Mouse (Mus musculus): Measurements from ENCODE around the gene Akr1c6. TPM values are rescaled to one million over a fixed set of nuclear protein-coding genes. Genes with fewer than 3 reads are reported as not detected.

Akr1c6 gene
- polyA plus RNA-seq, 1 experiment from 2014 or later = not detected

Other genes starting within 250 kb of the Akr1c6 start
- 0.50 TPM in 1 of 2 replicates, not detected in the other for gene Akr1c13, start 243.2 kb upstream of the Akr1c6 start, polyA plus RNA-seq (2016; fragmentation: Nextera tagmentation; extraction: Ambion mirVana)
- 0.23 and 0.29 TPM in 2 replicates for gene Akr1c19, start 205.6 kb upstream of the Akr1c6 start, polyA plus RNA-seq (2016; fragmentation: Nextera tagmentation; extraction: Ambion mirVana)
- gene Akr1c12, start 154.9 kb upstream of the Akr1c6 start, polyA plus RNA-seq (2016; fragmentation: Nextera tagmentation; extraction: Ambion mirVana) = 0.15 TPM in 1 of 2 replicates, not detected in the other
- not detected in 2 replicates for gene Akr1c20, start 89.0 kb downstream of the Akr1c6 start, polyA plus RNA-seq (2016; fragmentation: Nextera tagmentation; extraction: Ambion mirVana)
- gene Akr1c21, start 139.8 kb downstream of the Akr1c6 start, polyA plus RNA-seq (2016; fragmentation: Nextera tagmentation; extraction: Ambion mirVana) = not detected in 2 replicates
- 49.9 and 51.8 TPM in 2 replicates for gene Akr1e1, start 174.9 kb downstream of the Akr1c6 start, polyA plus RNA-seq (2016; fragmentation: Nextera tagmentation; extraction: Ambion mirVana)

All from embryonic facial prominence, embryonic 10.5 days (tissue).